Mouse (Mus musculus): Measurements from ENCODE around the gene Lrig3. TPM values are rescaled to one million over a fixed set of nuclear protein-coding genes. Genes with fewer than 3 reads are reported as not detected.

The Lrig3 gene
- polyA plus RNA-seq (2012; ENCODE audit: insufficient read depth, insufficient read length, low replicate concordance, missing spikeins): not detected in 2 replicates

DNA sequence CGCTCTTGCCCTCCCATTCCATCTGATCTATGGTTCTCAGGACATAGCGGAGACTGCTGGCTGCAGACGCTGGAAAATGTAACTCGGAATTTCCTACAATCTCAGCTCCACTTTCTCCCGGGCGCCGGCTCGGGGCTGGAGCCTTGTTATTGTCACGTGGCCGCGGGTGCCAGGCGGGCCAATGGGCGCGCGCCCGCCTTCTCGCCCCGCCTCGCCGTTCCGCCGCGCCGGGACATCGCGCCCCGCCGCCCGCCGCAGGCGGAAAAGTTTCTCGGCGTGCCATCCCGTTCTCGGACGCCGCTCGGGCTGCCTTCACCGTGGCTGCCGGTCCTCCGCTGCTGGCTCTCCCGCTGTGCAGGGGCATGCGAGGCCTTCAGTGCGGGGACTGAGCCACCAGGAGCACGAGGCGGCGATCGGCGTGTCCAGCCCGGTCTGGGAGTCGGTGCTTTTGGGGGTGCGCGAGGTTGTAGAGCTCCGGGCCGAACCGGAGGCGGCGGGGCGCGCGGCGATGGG lies at the start of gene Lrig3:
Gene Lrig3 (plus strand): TSS at position 201 of the 513 bp plus-strand sequence.
- Histone ChIP-seq H3K4me1 (ENCODE audit: control insufficient read depth, insufficient read depth, low read length) (peaks cover 13% of the 10 kb centered on the region; the same call in 1 of the 2 replicates), H3K27ac (ENCODE audit: insufficient read depth, low read depth, low read length) (no peak within 1 kb of the TSS), H3K4me3 (ENCODE audit: insufficient read depth, low read depth, low read length) (peak within 1 kb of the TSS; percentile 59)
- no peak for TF ChIP-seq CTCF (IDR thresholded peaks at IDR 0.05; ENCODE audit: insufficient read depth, low read depth, low read length)
- no peak for TF ChIP-seq POLR2A (IDR thresholded peaks at IDR 0.05; ENCODE audit: insufficient read depth, low read depth, low read length)
- WGBS: under 1% methylated on average over 61 of the region's 62 CpGs

DNA sequence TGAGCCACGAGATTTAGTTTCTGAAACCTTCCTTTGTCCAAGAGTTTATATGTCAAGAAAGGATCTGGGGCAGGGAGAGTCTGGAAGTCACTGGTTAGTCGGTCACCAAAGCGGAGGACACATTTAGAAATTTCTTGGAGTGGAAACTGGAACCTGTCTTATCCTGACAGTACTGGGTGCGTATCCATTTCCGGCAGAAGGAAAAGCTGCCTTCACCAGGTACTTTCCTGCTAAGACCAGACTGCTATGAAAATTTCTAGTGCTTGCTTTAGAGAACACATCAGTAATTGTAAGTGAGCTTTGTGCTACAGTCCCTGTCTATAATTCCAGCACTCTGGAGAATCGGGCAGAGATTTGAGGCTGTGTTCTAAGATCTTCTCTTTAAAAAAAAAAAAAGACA lies 49.2 kb upstream of the Lrig3 start:
- TF ChIP-seq CTCF (IDR thresholded peaks at IDR 0.05; ENCODE audit: insufficient read depth, low read depth, low read length) (no peak), POLR2A (IDR thresholded peaks at IDR 0.05; ENCODE audit: insufficient read depth, low read depth, low read length) (no peak)
- Histone ChIP-seq H3K4me1 (ENCODE audit: control insufficient read depth, insufficient read depth, low read length) (peaks cover 5% of the 10 kb centered on the region), H3K4me3 (ENCODE audit: insufficient read depth, low read depth, low read length) (no peak overlapping the region), H3K27ac (ENCODE audit: insufficient read depth, low read depth, low read length) (no peak overlapping the region)
- 38% methylated on average over 6 of the region's 6 CpGs for WGBS

DNA sequence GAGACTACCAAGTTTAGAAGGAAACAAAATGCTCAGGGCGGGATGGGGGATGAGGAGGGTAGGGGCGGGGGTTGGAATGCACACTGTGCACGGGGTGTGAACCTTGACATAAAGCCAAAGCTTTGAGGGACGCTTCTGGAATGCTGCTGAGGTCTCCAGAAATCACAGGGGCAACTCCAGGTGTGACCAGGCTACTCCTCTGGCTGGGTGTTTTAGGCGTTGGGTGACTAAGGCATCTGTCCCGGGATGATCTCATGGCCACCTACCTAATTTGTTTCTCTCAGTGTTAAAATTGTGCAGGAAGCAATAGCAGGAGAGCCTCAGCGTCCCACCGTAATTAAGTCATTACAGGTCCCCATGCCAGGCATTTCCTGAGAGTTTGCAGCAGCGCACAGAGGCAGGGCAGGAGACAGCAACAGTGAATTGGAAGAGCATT lies 48.5 kb upstream of the Lrig3 start:
- no peak overlapping the region for H3K4me3 ChIP-seq (ENCODE audit: insufficient read depth, low read depth, low read length)
- 4% methylated on average over 9 of the region's 9 CpGs for WGBS
- no peak overlapping the region for H3K27ac ChIP-seq (ENCODE audit: insufficient read depth, low read depth, low read length)
- TF ChIP-seq CTCF (IDR thresholded peaks at IDR 0.05; ENCODE audit: insufficient read depth, low read depth, low read length) (no peak), POLR2A (IDR thresholded peaks at IDR 0.05; ENCODE audit: insufficient read depth, low read depth, low read length) (no peak)
- peaks cover 5% of the 10 kb centered on the region for H3K4me1 ChIP-seq (ENCODE audit: control insufficient read depth, insufficient read depth, low read length)

DNA sequence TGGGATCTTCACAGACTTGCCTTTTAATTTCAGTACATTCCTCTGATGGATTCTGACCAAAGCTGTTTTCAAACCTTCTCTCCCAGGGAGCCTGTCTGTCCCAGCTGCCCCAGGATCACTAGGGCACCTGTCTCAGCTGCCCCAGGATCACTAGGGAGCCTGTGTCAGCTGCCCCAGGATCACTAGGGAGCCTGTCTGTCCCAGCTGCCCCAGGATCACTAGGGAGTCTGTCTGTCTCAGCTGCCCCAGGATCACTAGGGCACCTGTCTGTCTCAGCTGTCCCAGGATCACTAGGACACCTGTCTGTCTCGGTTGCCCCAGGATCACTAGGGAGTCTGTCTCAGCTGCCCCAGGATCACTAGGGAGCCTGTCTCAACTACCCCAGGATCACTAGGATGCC lies 47.0 kb upstream of the Lrig3 start:
- Histone ChIP-seq H3K27ac (ENCODE audit: insufficient read depth, low read depth, low read length) (no peak overlapping the region), H3K4me1 (ENCODE audit: control insufficient read depth, insufficient read depth, low read length) (peaks cover 5% of the 10 kb centered on the region), H3K4me3 (ENCODE audit: insufficient read depth, low read depth, low read length) (no peak overlapping the region)
- WGBS: 92% methylated on average over 1 of the region's 1 CpGs
- no peak for TF ChIP-seq CTCF (IDR thresholded peaks at IDR 0.05; ENCODE audit: insufficient read depth, low read depth, low read length)
- TF ChIP-seq POLR2A (IDR thresholded peaks at IDR 0.05; ENCODE audit: insufficient read depth, low read depth, low read length): no peak

DNA sequence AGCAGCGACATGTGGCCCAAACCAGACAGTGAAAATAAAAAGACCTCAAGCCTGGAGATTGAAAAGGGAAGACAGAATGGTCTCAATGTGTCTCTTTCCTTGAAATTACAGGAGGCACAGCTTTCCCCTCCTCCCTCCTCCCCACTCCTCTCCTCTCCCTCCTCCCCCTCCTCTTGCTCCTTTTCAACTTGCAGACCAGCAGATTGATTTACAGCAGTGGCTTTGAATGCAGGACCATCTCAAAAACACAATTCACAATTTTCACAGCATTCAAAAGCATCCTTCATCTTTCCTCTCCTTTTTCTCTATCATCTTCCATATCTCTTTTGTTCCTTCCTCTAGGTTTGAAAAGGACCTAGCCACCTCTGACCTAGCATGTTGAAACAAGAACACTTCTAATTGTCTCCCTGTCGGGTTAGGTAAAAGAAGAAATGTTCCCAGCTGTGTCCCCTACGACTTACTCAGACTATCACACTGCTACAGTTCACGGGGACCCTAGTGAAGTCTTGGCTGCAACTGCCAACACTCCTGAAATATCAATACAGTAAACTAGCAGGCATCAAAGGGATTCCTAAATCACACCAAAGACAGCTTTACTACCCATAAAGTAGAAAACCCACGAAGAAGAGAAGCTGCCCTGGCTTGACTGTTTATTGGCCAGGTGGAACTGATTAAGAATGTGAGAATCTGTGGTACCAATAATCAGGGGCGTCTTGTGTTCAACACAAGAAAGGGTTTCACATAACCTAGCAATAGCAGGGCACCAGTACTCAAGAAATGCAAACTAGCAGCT lies 44.1 kb upstream of the Lrig3 start:
- no peak for TF ChIP-seq POLR2A (IDR thresholded peaks at IDR 0.05; ENCODE audit: insufficient read depth, low read depth, low read length)
- no peak for TF ChIP-seq CTCF (IDR thresholded peaks at IDR 0.05; ENCODE audit: insufficient read depth, low read depth, low read length)
- WGBS: 62% methylated on average over 6 of the region's 6 CpGs
- Histone ChIP-seq H3K4me1 (ENCODE audit: control insufficient read depth, insufficient read depth, low read length) (peaks cover 5% of the 10 kb centered on the region), H3K4me3 (ENCODE audit: insufficient read depth, low read depth, low read length) (no peak overlapping the region), H3K27ac (ENCODE audit: insufficient read depth, low read depth, low read length) (no peak overlapping the region)

DNA sequence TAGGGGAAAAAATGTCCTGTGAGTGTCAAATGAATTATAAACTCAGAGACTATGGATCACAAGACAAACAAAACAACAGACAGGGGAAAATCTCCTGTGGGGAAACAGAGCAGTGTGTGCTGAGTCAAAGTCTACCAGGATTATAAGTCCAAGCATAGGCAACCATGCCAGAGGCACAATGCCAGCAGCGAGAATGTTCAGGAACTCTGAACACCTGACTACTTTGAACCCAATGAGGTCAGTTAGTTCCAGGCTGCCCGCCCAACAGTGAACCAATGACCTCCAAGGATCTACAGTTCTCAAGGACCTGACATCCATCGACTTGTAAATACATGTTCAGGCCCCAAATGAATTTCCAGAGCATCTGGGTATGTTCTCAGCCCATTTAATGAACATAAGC lies 36.0 kb upstream of the Lrig3 start:
- Histone ChIP-seq H3K4me1 (ENCODE audit: control insufficient read depth, insufficient read depth, low read length) (no peaks in the 10 kb centered on the region), H3K4me3 (ENCODE audit: insufficient read depth, low read depth, low read length) (no peak overlapping the region), H3K27ac (ENCODE audit: insufficient read depth, low read depth, low read length) (no peak overlapping the region)
- TF ChIP-seq CTCF (IDR thresholded peaks at IDR 0.05; ENCODE audit: insufficient read depth, low read depth, low read length): no peak
- no peak for TF ChIP-seq POLR2A (IDR thresholded peaks at IDR 0.05; ENCODE audit: insufficient read depth, low read depth, low read length)
- 86% methylated on average over 3 of the region's 3 CpGs for WGBS

DNA sequence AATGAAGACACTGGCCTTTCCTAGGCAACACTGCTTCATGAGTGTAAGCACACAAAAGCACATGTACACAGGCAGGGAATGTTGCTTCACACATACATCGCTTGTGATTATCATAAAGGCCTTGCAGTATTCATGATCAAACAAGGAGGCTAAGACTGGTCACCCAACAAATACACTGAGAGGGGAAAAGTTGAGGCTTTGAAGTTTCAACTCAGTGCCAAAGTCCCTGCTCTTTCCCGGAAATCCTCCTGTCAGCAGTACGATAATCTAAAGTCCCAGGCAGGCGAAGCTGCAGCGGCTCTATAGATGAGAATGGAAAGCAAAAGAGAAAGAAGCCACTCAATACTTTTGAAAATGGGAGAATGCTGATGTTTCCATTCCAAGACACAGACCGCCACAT lies 32.6 kb upstream of the Lrig3 start:
- Histone ChIP-seq H3K4me3 (ENCODE audit: insufficient read depth, low read depth, low read length) (no peak overlapping the region), H3K27ac (ENCODE audit: insufficient read depth, low read depth, low read length) (no peak overlapping the region), H3K4me1 (ENCODE audit: control insufficient read depth, insufficient read depth, low read length) (no peaks in the 10 kb centered on the region)
- TF ChIP-seq CTCF (IDR thresholded peaks at IDR 0.05; ENCODE audit: insufficient read depth, low read depth, low read length) (no peak), POLR2A (IDR thresholded peaks at IDR 0.05; ENCODE audit: insufficient read depth, low read depth, low read length) (no peak)
- WGBS: 87% methylated on average over 6 of the region's 6 CpGs

DNA sequence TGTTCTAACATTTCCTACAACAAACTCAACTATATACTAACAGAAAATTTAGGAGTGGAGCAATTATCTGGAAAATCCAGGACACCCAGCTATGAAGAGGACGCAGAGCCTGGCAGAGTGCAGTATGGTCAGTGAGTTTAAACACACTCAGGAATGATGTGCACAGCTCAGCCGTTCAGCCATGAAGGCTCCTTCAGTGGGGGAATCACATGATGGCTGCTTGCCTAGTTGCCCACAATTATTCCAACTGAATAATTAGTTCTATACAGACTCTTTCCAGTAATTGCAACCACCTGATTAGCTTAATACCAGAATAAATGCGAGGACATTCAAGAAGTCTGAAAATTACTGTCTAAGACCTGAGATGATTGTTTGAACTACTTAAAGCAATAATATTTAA lies 31.9 kb upstream of the Lrig3 start:
- H3K27ac ChIP-seq (ENCODE audit: insufficient read depth, low read depth, low read length): no peak overlapping the region
- H3K4me3 ChIP-seq (ENCODE audit: insufficient read depth, low read depth, low read length): no peak overlapping the region
- TF ChIP-seq POLR2A (IDR thresholded peaks at IDR 0.05; ENCODE audit: insufficient read depth, low read depth, low read length) (no peak), CTCF (IDR thresholded peaks at IDR 0.05; ENCODE audit: insufficient read depth, low read depth, low read length) (no peak)
- H3K4me1 ChIP-seq (ENCODE audit: control insufficient read depth, insufficient read depth, low read length): no peaks in the 10 kb centered on the region
- WGBS: 47% methylated on average over 3 of the region's 3 CpGs
